Mouse (Mus musculus) forelimb bud, embryonic 11.5 days (tissue): ENCODE results near the gene Rpl7a.
A peak's percentile ranks its signal among the peaks of the same experiment; 100 is the strongest.

Experiments
- DNase-seq: peaks from one replicate; pipeline ENCODE4 v3.0.0-alpha.2; 2012; ENCODE audit warnings: low read depth, low spot score

Rpl7a gene

DNA sequence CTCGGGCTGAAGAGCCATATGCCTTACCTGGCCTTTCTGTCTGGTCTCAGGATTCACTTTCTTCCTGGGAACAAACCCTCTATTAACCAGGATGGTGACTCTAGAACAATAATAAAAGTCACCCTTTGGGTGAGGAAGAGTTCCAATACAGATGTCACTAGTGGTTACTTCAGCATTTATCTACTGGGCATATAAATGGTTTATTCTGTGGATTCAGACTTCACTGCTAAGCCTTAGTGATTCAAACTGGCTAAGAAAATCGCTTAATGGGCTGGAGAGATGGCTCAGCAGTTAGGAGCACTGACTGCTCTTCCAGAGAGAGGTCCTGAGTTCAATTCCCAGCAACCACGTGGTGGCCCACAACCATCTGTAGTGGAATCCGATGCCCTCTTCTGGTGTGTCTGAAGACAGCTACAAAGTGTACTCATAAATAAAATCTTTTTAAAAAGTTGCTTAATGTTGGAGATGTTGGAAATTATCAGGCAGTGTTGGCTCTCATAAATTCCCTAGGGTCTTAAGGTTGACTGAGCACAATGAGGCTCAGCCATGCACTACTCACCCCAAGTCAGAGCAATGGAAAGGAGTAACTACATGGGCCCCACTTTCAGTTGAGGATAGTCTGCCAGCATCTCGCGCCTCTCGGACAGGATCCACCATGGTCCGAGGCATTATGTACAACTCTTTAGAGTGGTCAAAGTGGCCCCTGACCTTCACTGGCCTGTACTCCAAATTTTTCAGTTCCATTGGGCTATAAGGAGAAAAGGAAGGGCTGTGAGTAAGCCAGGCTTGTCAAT, 3.8 kb downstream of the Rpl7a start:
- DNase-seq, result no peak

DNA sequence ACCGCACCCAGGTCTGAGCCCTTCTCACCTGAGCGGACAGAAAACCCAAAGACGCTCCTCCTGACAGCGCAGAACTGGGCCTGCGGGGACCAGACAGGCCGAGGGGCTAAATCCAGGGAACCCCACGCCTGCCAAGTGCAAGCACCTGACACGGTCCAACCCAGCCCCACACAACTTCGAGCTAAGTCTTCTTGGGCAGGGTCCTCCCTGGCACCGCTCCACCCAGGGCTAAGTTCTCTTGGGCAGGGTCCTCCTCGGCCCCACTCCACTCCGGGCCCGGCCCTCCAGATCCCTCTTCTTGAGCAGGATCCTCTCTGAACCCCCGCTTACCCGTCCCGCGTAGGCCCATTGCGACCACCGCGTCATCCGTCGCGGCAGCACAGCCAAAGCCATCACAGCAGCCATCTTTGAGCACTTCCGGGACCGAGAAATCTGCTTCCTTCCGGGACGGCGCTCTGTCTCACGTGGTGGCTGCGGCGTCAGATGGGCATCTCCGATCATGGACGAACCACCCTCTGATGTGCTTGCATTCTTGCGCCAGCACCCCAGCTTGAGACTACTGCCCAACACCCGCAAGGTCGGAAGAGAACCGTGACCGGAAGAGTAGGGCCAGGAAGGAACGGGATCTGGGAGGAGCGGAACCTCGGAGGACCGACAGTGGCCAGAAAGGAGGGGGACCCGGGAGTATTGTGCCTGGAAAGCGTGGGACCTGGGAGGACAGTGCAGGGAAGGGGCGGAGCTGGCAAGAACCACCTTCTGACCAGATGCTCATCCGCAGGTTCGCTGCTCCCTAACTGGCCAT, 5.6 kb downstream of the Rpl7a start, which contains the start of the genes Surf2 and Surf1:
Gene Surf2 (plus strand): TSS at position 441 of the 802 bp plus-strand sequence.
Gene Surf1 (minus strand): TSS at position 604 of the 802 bp plus-strand sequence.
- peak; percentile 74 for DNase-seq

- DNase-seq, result no peak
Observed at GRCm38 (mm10) chr2:26916738-26917137, 6.2 kb downstream of the Rpl7a start.

- DNase-seq, result no peak
Observed at GRCm38 (mm10) chr2:26919684-26920083, 9.1 kb downstream of the Rpl7a start.

DNA sequence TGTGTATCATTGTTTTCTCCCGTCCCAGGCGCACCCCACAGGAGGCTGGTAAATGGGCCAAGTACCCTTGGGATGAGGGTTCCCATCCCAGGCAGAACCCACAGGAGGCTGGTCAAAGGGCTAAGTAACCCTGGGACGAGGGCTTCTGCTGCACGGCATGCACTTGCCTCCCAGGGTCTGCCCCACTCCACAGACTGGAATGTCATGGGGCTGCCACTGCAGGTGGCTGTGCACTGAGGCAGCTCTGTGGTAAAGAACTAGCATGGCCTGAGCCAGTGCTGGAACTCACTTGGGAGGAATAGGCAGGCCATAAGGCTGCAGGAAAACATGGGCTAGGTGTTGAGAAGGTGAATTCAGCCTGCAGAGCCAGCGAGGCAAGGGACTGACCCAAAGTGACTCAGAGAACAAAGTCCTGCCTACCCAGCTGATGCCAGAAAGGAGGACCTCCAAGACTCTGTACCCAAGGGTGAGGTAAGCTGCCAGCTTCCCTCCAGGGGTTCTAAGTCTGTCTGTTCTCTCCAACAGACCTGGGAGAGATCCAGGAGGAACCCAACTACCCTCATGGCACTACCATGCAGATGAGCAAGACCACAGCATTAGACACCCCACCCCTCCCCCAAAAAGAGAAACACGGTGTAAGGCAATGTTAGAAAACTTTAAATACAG, 9.8 kb downstream of the Rpl7a start:
- DNase-seq, result no peak

DNA sequence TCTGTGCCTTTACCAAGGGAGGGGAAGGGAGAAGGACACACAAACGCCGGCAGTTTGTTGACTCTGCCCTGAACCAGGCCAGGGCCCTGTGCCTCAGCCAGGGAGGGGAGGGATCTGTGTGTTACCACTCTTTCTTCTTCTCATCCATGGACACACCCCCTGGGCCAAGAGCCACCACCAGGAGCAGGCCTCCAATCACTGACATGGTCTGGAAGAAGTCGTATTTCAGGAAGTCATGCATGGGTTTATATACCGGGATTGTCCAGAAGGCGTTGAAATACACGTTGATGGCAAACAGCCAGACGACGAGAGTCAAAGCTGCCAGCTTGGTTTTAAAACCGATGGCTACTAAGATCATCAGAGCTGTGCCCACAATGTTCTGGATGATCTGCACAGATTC, 11.2 kb downstream of the Rpl7a start:
- DNase-seq, result no peak

GRCm38 (mm10) chr2:26927745-26928476, 17.3 kb downstream of the Rpl7a start:
- DNase-seq, result no peak

GRCm38 (mm10) chr2:26930390-26930789, 19.8 kb downstream of the Rpl7a start:
- DNase-seq, result peak; percentile 58

GRCm38 (mm10) chr2:26932473-26933303, 22.1 kb downstream of the Rpl7a start:
- DNase-seq, result peak; percentile 9

- peak; percentile 91 for DNase-seq
Observed at GRCm38 (mm10) chr2:26933304-26934055, 22.9 kb downstream of the Rpl7a start, which contains the start of the genes Surf4 and Stkld1. Gene Surf4 (minus strand): TSS chr2:26933928. Gene Stkld1 (plus strand): TSS chr2:26934047.

DNA sequence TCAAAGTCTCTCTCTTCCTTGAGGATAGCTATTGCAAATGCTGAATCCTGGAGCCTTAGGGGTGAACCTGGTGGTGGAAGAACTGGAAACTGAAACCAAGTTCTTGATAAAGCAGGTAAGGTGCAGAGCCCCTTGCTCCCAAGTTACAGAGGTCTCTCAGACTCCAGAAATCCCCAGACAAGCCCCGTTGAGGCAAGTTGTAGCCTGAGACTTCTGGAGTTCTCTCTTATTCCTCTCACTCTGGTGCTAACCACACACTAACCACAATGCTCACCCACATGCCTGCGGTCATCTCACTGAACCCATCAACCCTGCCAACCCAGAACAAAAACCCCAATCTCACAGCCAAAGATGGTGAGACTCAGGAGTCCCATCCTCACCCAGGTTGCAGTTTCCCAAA, 24.7 kb downstream of the Rpl7a start:
- DNase-seq, result no peak

DNA sequence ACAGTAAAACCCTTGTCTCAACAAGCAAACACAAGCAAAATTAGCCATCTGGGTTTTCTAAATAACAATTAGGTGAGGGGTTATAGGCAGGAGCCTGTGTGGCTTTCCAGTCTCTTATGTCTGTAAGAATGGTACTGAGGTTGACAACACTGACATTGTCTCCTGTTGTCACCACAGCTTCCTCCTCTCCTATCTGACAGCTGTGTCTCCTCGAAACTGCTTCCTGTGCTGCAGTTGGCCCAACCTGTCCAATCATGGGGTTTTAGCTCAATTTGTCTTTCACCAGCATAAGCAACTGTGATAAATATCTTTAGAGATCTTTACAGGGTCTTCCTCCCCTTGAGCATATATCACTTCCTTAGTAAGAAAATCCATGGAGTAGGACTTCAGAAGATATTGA, 25.9 kb downstream of the Rpl7a start:
- DNase-seq, result no peak

DNA sequence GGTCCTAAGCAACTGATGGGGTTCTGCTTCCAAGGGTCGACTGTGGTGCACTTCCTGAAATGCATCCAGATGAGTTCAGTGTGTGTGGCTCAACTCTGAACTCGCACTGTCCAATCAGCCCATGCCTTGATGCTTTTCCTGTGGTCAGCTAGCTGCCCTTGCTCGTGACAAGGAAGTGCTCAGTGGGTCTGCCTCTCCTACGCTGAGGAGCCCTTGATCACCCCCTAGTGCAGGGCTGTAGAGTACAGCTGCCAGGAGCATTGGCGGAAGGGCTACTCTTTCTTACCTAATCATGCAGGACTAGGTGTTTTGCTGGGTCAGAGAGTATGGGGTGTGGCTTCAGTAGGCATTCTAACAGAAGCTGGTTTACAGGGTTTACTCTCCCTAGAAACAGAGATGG, 31.0 kb downstream of the Rpl7a start:
- DNase-seq, result no peak

GRCm38 (mm10) chr2:26943253-26943652, 32.7 kb downstream of the Rpl7a start:
- DNase-seq, result no peak

- DNase-seq, result no peak
Observed at GRCm38 (mm10) chr2:26950411-26950810, 39.8 kb downstream of the Rpl7a start.

DNA sequence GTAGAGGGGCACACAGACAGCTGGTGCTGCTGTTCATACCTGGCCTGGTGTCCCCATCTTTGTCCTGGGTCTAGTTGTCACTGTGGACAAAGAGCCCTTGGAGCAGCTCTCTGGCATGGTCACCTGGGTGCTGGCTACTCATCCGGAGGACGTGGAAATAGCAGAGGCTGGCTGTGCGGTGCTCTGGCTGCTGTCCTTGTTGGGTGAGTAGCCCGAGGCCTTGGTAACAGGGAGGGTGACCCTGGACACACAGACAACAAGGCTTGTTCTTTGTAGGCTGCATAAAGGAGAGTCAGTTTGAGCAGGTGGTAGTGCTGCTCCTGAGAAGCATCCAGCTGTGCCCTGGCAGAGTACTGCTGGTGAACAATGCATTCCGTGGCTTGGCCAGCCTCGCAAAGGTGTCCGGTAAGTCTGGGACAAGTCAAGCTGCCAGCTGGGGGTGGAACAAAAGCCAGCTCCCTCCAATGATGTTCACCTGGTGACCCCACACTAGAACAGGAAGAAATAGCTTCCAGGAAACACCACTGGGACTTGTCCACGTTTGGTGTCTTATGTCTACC, 40.9 kb downstream of the Rpl7a start:
- DNase-seq, result no peak

- DNase-seq, result no peak
Observed at GRCm38 (mm10) chr2:26952193-26952592, 41.6 kb downstream of the Rpl7a start.

DNA sequence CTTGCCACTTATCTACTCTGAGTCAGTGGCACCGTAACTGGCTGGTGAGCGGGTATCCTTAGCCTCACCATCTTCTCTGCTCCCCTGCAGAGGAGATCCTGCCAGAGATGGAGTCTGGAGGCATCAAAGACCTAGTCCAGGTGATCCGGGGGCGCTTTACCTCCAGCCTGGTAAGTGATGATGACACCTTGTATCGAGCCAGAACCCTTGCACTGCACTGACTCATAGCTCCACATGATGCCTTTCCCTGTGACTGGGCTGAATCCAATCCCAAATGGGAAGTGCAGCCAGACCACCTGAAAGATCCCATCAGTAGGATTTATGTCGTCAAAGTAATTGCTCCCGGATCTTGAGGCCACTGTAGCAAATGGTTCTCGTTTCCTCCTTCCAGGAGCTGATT, 42.3 kb downstream of the Rpl7a start:
- DNase-seq, result no peak

GRCm38 (mm10) chr2:26954735-26955395, 44.3 kb downstream of the Rpl7a start:
- no peak for DNase-seq
